Mouse (Mus musculus) ZHBTc4 (cell line): ENCODE data around the gene Syne2.

ENCODE experiments used
- DNase-seq: peaks from one replicate; pipeline ENCODE4 v3.0.0-alpha.2; 2011; ENCODE audit warnings: low read depth, low spot score

Syne2 gene

GRCm38 (mm10) chr12:76046561-76046960 is 228.6 kb downstream of the Syne2 start:
- DNase-seq, result no peak

- DNase-seq, result no peak
Measured at GRCm38 (mm10) chr12:76047921-76048320, 230.0 kb downstream of the Syne2 start.

- no peak for DNase-seq
Measured at GRCm38 (mm10) chr12:76048672-76049071, 230.7 kb downstream of the Syne2 start.

GRCm38 (mm10) chr12:76049343-76049742 is 231.4 kb downstream of the Syne2 start:
- DNase-seq, result no peak

- no peak for DNase-seq
Measured at GRCm38 (mm10) chr12:76051879-76052278, 233.9 kb downstream of the Syne2 start.

GRCm38 (mm10) chr12:76054653-76055052 is 236.7 kb downstream of the Syne2 start:
- DNase-seq, result no peak

GRCm38 (mm10) chr12:76063001-76063400 is 245.1 kb downstream of the Syne2 start:
- no peak for DNase-seq

GRCm38 (mm10) chr12:76070386-76070785 is 252.5 kb downstream of the Syne2 start:
- peak; percentile 69 for DNase-seq

GRCm38 (mm10) chr12:76071935-76072849 is 254.3 kb downstream of the Syne2 start:
- peak; percentile 95 for DNase-seq

- peak; percentile 23 for DNase-seq
Measured at GRCm38 (mm10) chr12:76073066-76073826, 255.3 kb downstream of the Syne2 start.

- DNase-seq, result peak; percentile 26
Measured at GRCm38 (mm10) chr12:76073981-76074380, 256.0 kb downstream of the Syne2 start.

- DNase-seq, result no peak
Measured at GRCm38 (mm10) chr12:76080876-76081556, 263.1 kb downstream of the Syne2 start.

- DNase-seq, result peak; percentile 50
Measured at GRCm38 (mm10) chr12:76081557-76082211, 263.8 kb downstream of the Syne2 start.

- DNase-seq, result no peak
Measured at GRCm38 (mm10) chr12:76085066-76085465, 267.1 kb downstream of the Syne2 start.

- DNase-seq, result peak; percentile 90
Measured at GRCm38 (mm10) chr12:76085956-76086905, 268.3 kb downstream of the Syne2 start.

GRCm38 (mm10) chr12:76087025-76087424 is 269.1 kb downstream of the Syne2 start:
- DNase-seq, result no peak

GRCm38 (mm10) chr12:76092789-76093466 is 275.0 kb downstream of the Syne2 start:
- no peak for DNase-seq

- no peak for DNase-seq
Measured at GRCm38 (mm10) chr12:76093613-76094588, 276.0 kb downstream of the Syne2 start.
